Mouse (Mus musculus) heart, embryonic 16.5 days (tissue): ENCODE results near the gene Arl15. TPM values are rescaled to one million over a fixed set of nuclear protein-coding genes. Genes with fewer than 3 reads are reported as not detected.

Source experiments
- ATAC-seq: fragments of 200-750 bp; cut with Nextera tagmentation; replicated peaks from 2 replicates; pipeline ENCODE4 v1.8.0; 2017; ENCODE audit warnings: moderate number of reproducible peaks; ENCODE audit not compliant: insufficient read depth, low FRiP score; ENCODE audit errors: extremely low read depth
- H3K27ac ChIP-seq: fragments of 300-500 bp; sonication (generic); 2 replicates; pipeline ENCODE4 v1.5.1; 2014; ENCODE audit warnings: mild to moderate bottlenecking, low read length, control low read depth, moderate library complexity
- H3K27me3 ChIP-seq: fragments of 300-500 bp; sonication (generic); 2 replicates; pipeline ENCODE4 v1.6.1; 2014; ENCODE audit warnings: low read length, mixed read lengths; ENCODE audit not compliant: control insufficient read depth, insufficient read depth
- H3K36me3 ChIP-seq: fragments of 300-500 bp; sonication (generic); 2 replicates; pipeline ENCODE4 v1.6.1; 2014; ENCODE audit not compliant: control insufficient read depth, insufficient read depth
- H3K4me1 ChIP-seq: fragments of 300-500 bp; sonication (generic); 2 replicates; pipeline ENCODE4 v1.6.1; 2014; ENCODE audit warnings: low read length, mixed read lengths; ENCODE audit not compliant: control insufficient read depth, insufficient read depth
- H3K4me2 ChIP-seq: fragments of 300-500 bp; sonication (generic); 2 replicates; pipeline ENCODE4 v1.6.1; 2014; ENCODE audit warnings: low read depth, mild to moderate bottlenecking, control low read depth, low read length
- H3K4me3 ChIP-seq: fragments of 300-500 bp; sonication (generic); 2 replicates; pipeline ENCODE4 v1.5.1; 2014; ENCODE audit warnings: mild to moderate bottlenecking, control low read depth, low read length
- H3K9ac ChIP-seq: fragments of 300-500 bp; sonication (generic); 2 replicates; pipeline ENCODE4 v1.6.1; 2014; ENCODE audit warnings: low read length, control low read depth
- H3K9me3 ChIP-seq: fragments of 300-500 bp; sonication (generic); replicated peaks from 2 replicates; pipeline ENCODE4 v1.6.1; 2016; ENCODE audit warnings: low read length; ENCODE audit not compliant: control insufficient read depth
- WGBS: fragments of 180-500 bp; shearing (Covaris S2); extraction: QIAGEN DNeasy Blood & Tissue Kit; methylation state at CpG from one replicate; pipeline ENCODE4 v1.1.7; 2014; 5-methylcytosine and 5-hydroxymethylcytosine counted together
- polyA plus RNA-seq: library from polyadenylated mRNA; unstranded; fragments of >200 nt; fragmentation: Nextera tagmentation; extraction: Ambion mirVana; gene quantifications from 2 replicates; pipeline ENCODE4 v1.2.1, GENCODE M21; 2015

Gene Arl15
- polyA plus RNA-seq, 1 experiment from 2014 or later = 8.8 TPM

DNA sequence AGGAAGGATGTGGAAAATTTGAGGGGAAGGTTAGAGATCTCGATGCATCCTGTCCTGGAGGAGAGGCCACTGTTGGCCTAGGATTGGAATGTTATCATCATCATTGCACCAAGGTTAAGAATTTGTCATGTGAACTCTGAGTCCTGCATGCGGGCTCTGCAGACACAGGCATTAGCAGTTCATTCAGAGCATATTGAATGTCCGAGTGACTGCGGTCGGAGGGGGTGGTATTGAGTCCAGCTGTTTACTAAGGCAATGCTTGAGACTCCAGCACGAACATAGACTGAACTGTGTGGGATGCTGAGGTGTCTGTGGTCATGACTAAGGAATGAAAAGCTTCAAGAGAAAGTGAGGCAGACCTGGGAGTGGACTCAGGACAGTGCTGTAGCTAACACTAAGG is 38.6 kb downstream of the Arl15 start:
- Histone ChIP-seq H3K4me2 (no peak overlapping the region), H3K27me3 (no peaks in the 10 kb centered on the region), H3K4me3 (no peak overlapping the region), H3K4me1 (0 out of 2 replicates have a peak, but pooled peaks cover 2% of the 10 kb centered on the region), H3K27ac (no peak overlapping the region), H3K9me3 (no peaks in the 10 kb centered on the region), H3K36me3 (no peaks in the 10 kb centered on the region), H3K9ac (no peak overlapping the region)
- no peak for ATAC-seq
- WGBS = 85% methylated on average over 6 of the region's 6 CpGs

DNA sequence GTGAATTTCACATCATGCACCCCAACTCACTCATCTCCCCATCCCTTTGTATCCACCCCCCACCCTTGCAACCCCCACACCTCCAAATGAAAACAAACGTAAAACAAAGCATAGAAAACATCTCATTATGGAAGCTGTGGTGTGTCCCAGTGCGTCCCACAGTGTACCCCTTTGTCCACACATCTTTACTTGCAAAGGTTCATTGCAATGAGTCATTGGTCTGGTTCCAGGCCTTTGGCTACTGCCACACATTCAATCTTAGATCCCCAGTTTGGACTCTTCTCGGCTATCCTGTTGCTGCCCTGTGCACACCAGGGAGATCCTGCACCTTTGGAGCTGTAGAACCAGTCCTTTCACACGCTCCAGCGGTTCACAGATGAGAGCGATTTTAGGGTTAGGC is 41.6 kb downstream of the Arl15 start:
- H3K4me2 ChIP-seq = no peak overlapping the region
- no peak overlapping the region for H3K27ac ChIP-seq
- H3K27me3 ChIP-seq = no peaks in the 10 kb centered on the region
- H3K9ac ChIP-seq = no peak overlapping the region
- H3K36me3 ChIP-seq = no peaks in the 10 kb centered on the region
- no peak overlapping the region for H3K4me3 ChIP-seq
- H3K4me1 ChIP-seq = no peaks in the 10 kb centered on the region
- peaks cover 3% of the 10 kb centered on the region; the same call in 1 of the 2 replicates for H3K9me3 ChIP-seq
- ATAC-seq = no peak
- 92% methylated on average over 6 of the region's 6 CpGs for WGBS

DNA sequence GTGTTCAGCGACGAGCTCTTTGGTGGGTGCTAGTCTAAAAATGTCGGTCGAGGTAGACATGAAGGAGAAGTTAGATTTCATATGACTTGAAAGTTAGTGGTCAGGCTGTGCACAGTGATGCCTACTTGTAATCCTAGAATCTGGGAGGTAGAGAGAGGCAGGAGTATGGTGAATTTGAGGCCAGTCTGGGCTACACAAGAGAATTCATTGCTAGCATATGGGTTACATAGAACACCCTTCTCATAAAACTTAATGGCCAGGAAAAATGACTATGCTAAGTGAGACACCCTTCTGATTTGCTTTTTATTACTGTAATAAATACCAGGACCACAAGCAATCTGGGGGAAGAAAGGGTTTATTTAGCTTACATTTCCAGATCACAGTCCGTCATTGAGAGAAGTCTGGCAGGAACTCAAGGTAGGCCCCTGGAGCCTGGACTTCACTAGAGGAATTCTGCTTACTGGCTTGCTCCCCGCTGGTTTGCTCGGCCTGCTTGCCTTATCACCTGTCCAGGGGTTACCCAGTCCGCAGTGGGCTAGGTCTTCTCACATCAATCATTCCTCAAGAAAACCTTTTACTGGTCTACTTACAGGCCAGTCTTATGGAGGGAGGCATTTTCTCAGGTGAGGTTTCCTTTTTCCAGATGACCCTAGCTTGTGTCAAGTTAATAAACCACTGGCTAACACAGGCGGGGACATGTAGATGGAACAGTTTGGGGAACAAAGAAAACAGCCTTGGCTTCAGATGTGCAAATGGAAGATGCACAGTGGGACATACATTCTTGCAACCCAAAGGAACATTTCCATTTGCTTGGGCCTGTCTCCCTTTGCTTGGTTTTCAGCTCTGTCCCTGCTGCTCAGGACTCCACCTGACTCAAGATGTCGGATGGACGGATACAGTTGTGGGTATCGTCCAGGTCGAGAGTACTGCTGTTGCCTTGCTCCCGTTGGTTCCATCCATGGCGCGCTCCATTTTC is 44.6 kb downstream of the Arl15 start:
- Histone ChIP-seq H3K9me3 (peaks cover 3% of the 10 kb centered on the region; the same call in 1 of the 2 replicates), H3K27ac (no peak overlapping the region), H3K4me2 (no peak overlapping the region), H3K4me3 (no peak overlapping the region), H3K4me1 (no peaks in the 10 kb centered on the region), H3K27me3 (no peaks in the 10 kb centered on the region), H3K9ac (no peak overlapping the region), H3K36me3 (no peaks in the 10 kb centered on the region)
- WGBS = 90% methylated on average over 16 of the region's 16 CpGs
- ATAC-seq = no peak

DNA sequence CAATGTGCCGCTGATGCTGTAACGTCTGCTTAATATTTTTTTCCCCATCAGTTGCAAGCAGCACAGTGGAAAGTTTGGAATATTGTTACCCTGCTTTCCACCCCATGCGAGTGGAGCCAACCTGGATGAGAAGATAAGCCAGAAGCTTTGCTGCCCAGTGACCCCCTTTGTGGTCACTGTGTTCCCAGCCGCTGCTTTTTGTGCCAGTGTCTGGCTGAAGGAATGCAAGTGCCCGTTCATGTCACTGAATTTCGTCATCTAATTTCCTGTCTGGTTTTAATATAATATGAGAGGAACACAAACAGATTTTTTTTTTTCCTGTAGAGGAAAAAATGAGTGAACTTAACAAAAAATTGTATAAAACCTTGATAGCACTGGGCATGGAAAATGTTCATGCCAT is 46.1 kb downstream of the Arl15 start:
- ATAC-seq = no peak
- WGBS = 71% methylated on average over 6 of the region's 6 CpGs
- Histone ChIP-seq H3K27ac (no peak overlapping the region), H3K9me3 (peaks cover 3% of the 10 kb centered on the region; the same call in 1 of the 2 replicates), H3K4me3 (no peak overlapping the region), H3K36me3 (no peaks in the 10 kb centered on the region), H3K4me2 (no peak overlapping the region), H3K4me1 (peaks cover 3% of the 10 kb centered on the region; the same call in 1 of the 2 replicates), H3K27me3 (no peaks in the 10 kb centered on the region), H3K9ac (no peak overlapping the region)

DNA sequence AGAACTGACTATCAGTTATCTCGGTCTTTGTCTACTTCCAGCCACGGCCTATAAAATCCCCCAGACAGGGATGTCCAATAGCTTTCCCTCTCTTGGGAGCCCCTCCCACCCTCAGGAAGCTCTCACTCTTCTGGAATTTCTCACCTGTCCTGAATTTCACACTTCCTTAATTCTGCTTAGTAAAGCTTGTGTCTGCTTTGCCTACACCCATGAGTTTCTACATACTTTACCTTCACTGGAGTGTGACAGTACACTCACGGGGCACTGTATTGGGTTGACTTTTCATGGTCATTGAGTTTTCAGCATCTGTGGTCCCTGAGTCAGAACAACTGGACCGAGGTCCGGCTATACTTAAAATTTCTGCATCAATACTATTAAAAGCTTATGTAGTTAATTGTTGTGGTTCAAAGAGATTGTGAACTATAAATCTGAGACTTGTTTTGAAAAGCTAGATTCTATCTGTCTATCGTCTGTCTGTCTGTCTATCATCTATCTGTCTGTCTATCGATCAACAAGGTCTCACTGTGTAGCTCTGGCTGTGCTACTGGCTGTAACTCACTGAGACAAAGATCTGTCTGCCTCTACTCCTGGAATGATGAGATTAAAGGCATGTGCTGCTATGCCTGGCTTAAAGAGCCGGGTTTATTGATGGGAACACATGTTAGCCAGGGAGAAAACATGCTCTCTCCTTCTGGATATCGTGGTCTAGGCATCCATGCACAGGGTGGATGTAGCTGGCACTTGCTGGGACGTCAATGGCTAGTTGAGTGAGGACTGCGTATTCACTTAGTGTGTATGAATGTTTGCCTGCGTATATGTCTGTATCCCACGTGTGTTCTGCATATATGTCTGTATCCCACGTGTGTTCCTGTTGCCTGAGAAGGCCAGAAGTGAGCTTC is 48.4 kb downstream of the Arl15 start:
- no peak overlapping the region for H3K27ac ChIP-seq
- no peaks in the 10 kb centered on the region for H3K27me3 ChIP-seq
- H3K9me3 ChIP-seq = peaks cover 3% of the 10 kb centered on the region; the same call in 1 of the 2 replicates
- H3K4me3 ChIP-seq = no peak overlapping the region
- ATAC-seq = no peak
- no peak overlapping the region for H3K9ac ChIP-seq
- no peak overlapping the region for H3K4me2 ChIP-seq
- WGBS = 83% methylated on average over 14 of the region's 14 CpGs
- H3K4me1 ChIP-seq = peaks cover 3% of the 10 kb centered on the region; the same call in 1 of the 2 replicates
- no peaks in the 10 kb centered on the region for H3K36me3 ChIP-seq

DNA sequence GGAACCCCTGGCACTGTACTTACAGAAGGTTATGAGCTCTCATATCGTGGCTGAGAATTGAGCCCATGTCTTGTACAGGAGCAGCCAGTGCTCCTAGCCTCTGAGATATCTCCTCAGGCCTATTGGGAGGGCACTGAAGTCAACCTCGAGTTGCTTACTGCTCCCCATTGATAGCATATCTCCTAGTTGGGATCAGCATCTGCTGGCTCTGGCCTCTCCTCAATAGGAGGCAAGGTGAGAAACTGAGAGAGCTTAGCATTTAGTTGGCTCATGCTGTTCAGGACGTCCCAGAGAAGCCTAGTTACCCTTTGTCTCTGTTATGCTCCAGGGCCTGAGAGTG is 49.0 kb downstream of the Arl15 start:
- H3K9ac ChIP-seq = no peak overlapping the region
- no peak overlapping the region for H3K27ac ChIP-seq
- H3K36me3 ChIP-seq = no peaks in the 10 kb centered on the region
- ATAC-seq = no peak
- H3K9me3 ChIP-seq = peaks cover 3% of the 10 kb centered on the region; the same call in 1 of the 2 replicates
- H3K4me3 ChIP-seq = no peak overlapping the region
- 71% methylated on average over 3 of the region's 3 CpGs for WGBS
- peaks cover 3% of the 10 kb centered on the region; the same call in 1 of the 2 replicates for H3K4me1 ChIP-seq
- H3K4me2 ChIP-seq = no peak overlapping the region
- H3K27me3 ChIP-seq = no peaks in the 10 kb centered on the region

DNA sequence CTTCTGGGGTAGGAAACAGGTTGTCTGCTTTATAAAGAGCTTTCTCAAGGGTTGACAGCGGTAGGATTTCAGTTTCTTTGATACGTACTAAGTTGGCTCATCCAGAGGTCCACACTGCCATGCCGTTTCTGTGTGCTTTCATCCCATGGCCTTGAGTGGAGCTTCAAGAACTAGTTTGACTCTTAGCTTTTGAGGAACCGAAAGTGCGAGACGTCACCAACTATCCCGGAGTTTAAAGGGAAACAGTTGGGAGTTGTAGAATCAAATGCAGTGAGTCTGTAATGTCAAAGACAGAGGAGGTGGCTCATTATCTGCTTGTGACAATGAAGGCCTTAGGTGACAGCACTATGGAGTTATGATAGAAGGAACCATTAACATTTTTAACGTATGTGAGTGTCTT is 49.6 kb downstream of the Arl15 start:
- Histone ChIP-seq H3K4me1 (peaks cover 3% of the 10 kb centered on the region; the same call in 1 of the 2 replicates), H3K27ac (no peak overlapping the region), H3K4me2 (no peak overlapping the region), H3K9me3 (peaks cover under 1% of the 10 kb centered on the region; the same call in 1 of the 2 replicates), H3K4me3 (no peak overlapping the region), H3K36me3 (no peaks in the 10 kb centered on the region), H3K9ac (no peak overlapping the region), H3K27me3 (no peaks in the 10 kb centered on the region)
- 93% methylated on average over 8 of the region's 8 CpGs for WGBS
- ATAC-seq = no peak

DNA sequence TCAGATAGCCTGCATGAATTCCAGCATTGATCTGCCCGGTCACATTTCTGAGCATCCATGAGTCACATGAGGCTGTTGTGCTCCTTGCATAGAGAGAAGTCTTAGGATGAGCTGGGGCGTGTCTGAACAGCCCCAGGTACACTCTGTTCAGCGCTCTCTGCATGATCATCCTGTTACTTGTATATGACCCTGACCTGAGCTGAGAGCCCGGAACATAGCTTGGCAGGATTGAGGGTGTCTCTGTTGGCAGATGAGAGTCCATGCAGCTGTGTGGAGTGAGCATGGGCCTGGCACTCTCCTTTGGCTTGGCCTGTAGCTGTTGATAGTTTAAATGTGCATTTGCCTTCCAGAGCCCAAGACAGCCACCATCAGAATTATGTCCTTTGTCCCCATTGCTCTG is 50.4 kb downstream of the Arl15 start:
- no peaks in the 10 kb centered on the region for H3K9me3 ChIP-seq
- H3K4me2 ChIP-seq = no peak overlapping the region
- H3K9ac ChIP-seq = no peak overlapping the region
- no peak overlapping the region for H3K4me3 ChIP-seq
- no peaks in the 10 kb centered on the region for H3K27me3 ChIP-seq
- H3K27ac ChIP-seq = no peak overlapping the region
- WGBS = 82% methylated on average over 4 of the region's 4 CpGs
- no peaks in the 10 kb centered on the region for H3K36me3 ChIP-seq
- ATAC-seq = no peak; the same call in 1 of the 2 replicates
- H3K4me1 ChIP-seq = peaks cover 3% of the 10 kb centered on the region; the same call in 1 of the 2 replicates
